Mouse (Mus musculus): Measurements from ENCODE around the gene Antxr2. TPM values are rescaled to one million over a fixed set of nuclear protein-coding genes. Genes with fewer than 3 reads are reported as not detected.

Antxr2 gene
- total and polyA plus RNA-seq, 3 experiments, result 3.6 to 4.0 (median 3.9) TPM

- Histone ChIP-seq H3K27ac (ENCODE audit: insufficient read depth, low read depth) (no peak overlapping the region), H3K36me3 (replicated peaks in 1 of 2; ENCODE audit: control insufficient read depth in 1 of 2, insufficient read depth in 1 of 2, low read length in 1 of 2) (no peaks in the 10 kb centered on the region), H3K4me2 (ENCODE audit: insufficient read depth, low read depth, poor library complexity, severe bottlenecking) (no peak overlapping the region), H3K79me2 (replicated peaks; ENCODE audit: control insufficient read depth, extremely low read depth, insufficient read depth, poor library complexity, severe bottlenecking) (no peaks in the 10 kb centered on the region), H3K9me3 (replicated peaks; ENCODE audit: low read length) (no peaks in the 10 kb centered on the region), H3K4me1 (ENCODE audit: control insufficient read depth in 1 of 2, insufficient read depth in 2 of 2) (peaks cover 5 to 6% of the 10 kb centered on the region in 2 experiments; a peak in 2 of 4 replicates), H3K4me3 (replicated peaks in 1 of 3; ENCODE audit: low read depth in 2 of 3, low read length in 2 of 3, poor library complexity in 1 of 3) (no peak overlapping the region), H3K27me3 (replicated peaks) (no peaks in the 10 kb centered on the region), H3K9ac (ENCODE audit: insufficient read depth, low read depth) (no peak overlapping the region)
- TF ChIP-seq ZKSCAN1 (IDR thresholded peaks at IDR 0.05; ENCODE audit: borderline replicate concordance, low read depth, low read length) (no peak), JUN (IDR thresholded peaks at IDR 0.05; ENCODE audit: insufficient read depth, low read depth, low read length) (no peak), MEF2A (IDR thresholded peaks at IDR 0.05; ENCODE audit: borderline replicate concordance, low read depth, low read length) (no peak), MYC (IDR thresholded peaks at IDR 0.05; ENCODE audit: low read depth, low read length) (no peak), SIN3A (IDR thresholded peaks at IDR 0.05; ENCODE audit: low read length) (no peak), USF2 (conservative IDR thresholded peaks at IDR 0.05; ENCODE audit: low read depth, low read length) (no peak), UBTF (IDR thresholded peaks at IDR 0.05; ENCODE audit: low read depth, low read length) (no peak), ZNF384 (IDR thresholded peaks at IDR 0.05; ENCODE audit: low read depth, low read length) (no peak), POLR2AphosphoS2 (IDR thresholded peaks at IDR 0.05; ENCODE audit: low read depth, low read length) (no peak), ELF1 (IDR thresholded peaks at IDR 0.05; ENCODE audit: low read depth, low read length) (no peak), RCOR1 (conservative IDR thresholded peaks at IDR 0.05; ENCODE audit: low read depth, low read length) (no peak), GABPA (IDR thresholded peaks at IDR 0.05; ENCODE audit: insufficient replicate concordance, low read depth, low read length) (no peak), MAX (IDR thresholded peaks at IDR 0.05; ENCODE audit: low read length) (no peak), E2F4 (IDR thresholded peaks at IDR 0.05; ENCODE audit: insufficient replicate concordance, low read depth, low read length) (no peak), EP300 (IDR thresholded peaks at IDR 0.05; ENCODE audit: low read length) (no peak), TCF12 (IDR thresholded peaks at IDR 0.05; ENCODE audit: low read depth, low read length) (no peak), CHD2 (IDR thresholded peaks at IDR 0.05; ENCODE audit: low read length) (no peak), ZC3H11A (IDR thresholded peaks at IDR 0.05; ENCODE audit: low read depth, low read length) (no peak), KAT2A (IDR thresholded peaks at IDR 0.05; ENCODE audit: insufficient replicate concordance, low read length) (no peak)
- in situ Hi-C loops (cut with MboI; ENCODE audit: low pct_ligation_motif_present, low pct_unique_long_range_greater_than_20kb, low sequenced_read_pairs) (no loop called here), dilution Hi-C loops (cut with MboI; ENCODE audit: extremely low pct_ligation_motif_present, extremely low pct_unique_long_range_greater_than_20kb, low sequenced_read_pairs) (no loop called here)
- no peak for DNase-seq (ENCODE audit: extremely low read depth)
Measured at GRCm38 (mm10) chr5:97839271-97839923, 191.4 kb downstream of the Antxr2 start.

- no peak overlapping the region for H3K4me2 ChIP-seq (ENCODE audit: insufficient read depth, low read depth, poor library complexity, severe bottlenecking)
- no peaks in the 10 kb centered on the region for H3K36me3 ChIP-seq (replicated peaks in 1 of 2; ENCODE audit: control insufficient read depth in 1 of 2, insufficient read depth in 1 of 2, low read length in 1 of 2)
- TF ChIP-seq MEF2A (IDR thresholded peaks at IDR 0.05; ENCODE audit: borderline replicate concordance, low read depth, low read length), result no peak
- H3K27me3 ChIP-seq (replicated peaks), result no peaks in the 10 kb centered on the region
- no peak overlapping the region for H3K27ac ChIP-seq (ENCODE audit: insufficient read depth, low read depth)
- H3K4me3 ChIP-seq (replicated peaks in 1 of 3; ENCODE audit: low read depth in 2 of 3, low read length in 2 of 3, poor library complexity in 1 of 3), result no peak overlapping the region
- H3K9me3 ChIP-seq (replicated peaks; ENCODE audit: low read length), result no peaks in the 10 kb centered on the region
- no peak overlapping the region for H3K9ac ChIP-seq (ENCODE audit: insufficient read depth, low read depth)
- in situ Hi-C loops (cut with MboI; ENCODE audit: low pct_ligation_motif_present, low pct_unique_long_range_greater_than_20kb, low sequenced_read_pairs), result no loop called here
- peaks cover 5 to 6% of the 10 kb centered on the region in 2 experiments; a peak in 2 of 4 replicates for H3K4me1 ChIP-seq (ENCODE audit: control insufficient read depth in 1 of 2, insufficient read depth in 2 of 2)
- dilution Hi-C loops (cut with MboI; ENCODE audit: extremely low pct_ligation_motif_present, extremely low pct_unique_long_range_greater_than_20kb, low sequenced_read_pairs), result no loop called here
- no peaks in the 10 kb centered on the region for H3K79me2 ChIP-seq (replicated peaks; ENCODE audit: control insufficient read depth, extremely low read depth, insufficient read depth, poor library complexity, severe bottlenecking)
- no peak for DNase-seq (ENCODE audit: extremely low read depth)
Measured at GRCm38 (mm10) chr5:97837333-97837732, 193.5 kb downstream of the Antxr2 start.

Measured in CH12.LX (cell line).